Mouse (Mus musculus): ENCODE measurements around the gene Chn2. TPM values are rescaled to one million over a fixed set of nuclear protein-coding genes. Genes with fewer than 3 reads are reported as not detected.

The Chn2 gene
- polyA plus RNA-seq, 1 experiment from 2014 or later, result 9.8 TPM

DNA sequence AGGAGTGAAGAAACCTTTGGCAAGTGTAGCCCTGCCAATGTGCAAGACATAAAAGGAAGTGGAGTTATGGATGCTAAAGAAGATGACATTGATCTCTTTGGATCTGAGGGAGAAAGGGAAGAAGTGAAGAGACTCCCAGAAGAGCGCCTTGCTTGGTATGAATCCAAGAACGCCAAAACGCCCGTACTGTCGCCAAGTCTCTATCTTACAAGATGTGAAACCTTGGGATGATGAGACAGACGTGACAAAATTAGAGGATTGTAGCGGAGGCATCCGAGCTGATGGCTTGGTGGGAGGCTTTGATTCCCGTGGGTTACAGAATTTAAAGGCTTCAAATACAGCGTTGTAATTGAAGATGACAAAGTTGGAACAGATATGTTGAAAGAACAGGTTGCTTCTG lies 302.9 kb downstream of the Chn2 start:
- Histone ChIP-seq H3K27me3 (ENCODE audit: control insufficient read depth, insufficient read depth, low read length) (no peaks in the 10 kb centered on the region), H3K9me3 (ENCODE audit: control insufficient read depth, low read length) (no peaks in the 10 kb centered on the region), H3K4me2 (ENCODE audit: low read depth, severe bottlenecking) (no peak overlapping the region), H3K4me1 (ENCODE audit: control insufficient read depth, insufficient read depth, low read length) (no peaks in the 10 kb centered on the region), H3K4me3 (ENCODE audit: low read depth, low read length) (no peak overlapping the region), H3K36me3 (ENCODE audit: control insufficient read depth, insufficient read depth, low read length) (no peaks in the 10 kb centered on the region), H3K9ac (ENCODE audit: low read length) (no peak overlapping the region), H3K27ac (replicated peaks; ENCODE audit: low read depth, low read length) (no peak overlapping the region)
- 89% methylated on average over 10 of the region's 10 CpGs for whole genome bisulfite sequencing
- DNase-seq (ENCODE audit: low spot score) (no peak), ATAC-seq (ENCODE audit: insufficient number of reproducible peaks, low FRiP score, low TSS enrichment, low read depth) (no peak)

Other genes starting within 250 kb of the Chn2 start
- gene Tril, start 218.7 kb upstream of the Chn2 start, polyA plus RNA-seq (2014; fragmentation: Nextera tagmentation; extraction: Ambion mirVana), result 48.1 and 62.8 TPM in 2 replicates
- 0.25 and 0.28 TPM in 2 replicates for gene Cpvl, start 60.9 kb upstream of the Chn2 start, polyA plus RNA-seq (2014; fragmentation: Nextera tagmentation; extraction: Ambion mirVana)

Data from limb, embryonic 11.5 days (tissue).